7 mouse cellular contexts compared by ENCODE assay signal in the genomic region with DNA sequence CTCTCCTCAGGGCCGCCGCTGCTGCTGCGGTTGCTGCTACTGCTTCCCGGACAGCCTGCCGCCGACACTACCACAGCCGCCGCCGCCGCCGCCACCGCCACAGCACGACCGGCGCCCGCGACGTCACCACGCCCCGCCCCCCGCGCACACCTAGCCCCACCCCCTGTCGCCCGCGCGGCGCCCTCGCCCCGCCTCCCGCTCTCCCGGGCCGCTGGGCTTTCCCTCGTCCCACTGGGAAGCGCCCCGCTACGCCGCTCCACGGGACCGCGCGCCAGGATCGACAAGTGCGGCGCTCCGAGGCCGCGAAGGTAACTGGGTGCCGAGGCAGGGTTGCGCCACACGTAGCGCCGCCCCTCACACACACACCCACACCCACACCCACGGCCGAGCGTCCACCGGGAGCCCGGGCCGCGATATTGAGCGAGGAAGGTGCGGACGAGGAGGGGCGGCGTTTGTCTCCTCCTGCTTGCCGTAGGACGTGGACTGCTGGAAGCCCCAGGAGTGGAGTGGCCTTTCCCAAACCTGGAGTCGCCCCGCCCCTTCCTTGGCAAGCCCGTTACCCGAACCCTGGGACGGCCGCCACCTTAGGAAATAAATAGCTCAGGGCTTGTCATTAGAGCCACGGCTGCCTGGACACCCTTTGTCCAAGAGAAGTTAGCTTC. TPM values are rescaled to one million over a fixed set of nuclear protein-coding genes. Genes with fewer than 3 reads are reported as not detected.
DNase-seq lines count a peak whose midpoint lies in the region; ATAC-seq lines count a peak whose summit lies in the region.

Gene Erc1, minus strand, starts transcription at position 134 of the 662 bp plus-strand sequence.

- H3K9ac ChIP-seq in embryonic facial prominence, embryonic 11.5 days (replicated peaks; ENCODE audit: low read length): peak within 1 kb of the TSS; percentile 89
- H3K9ac ChIP-seq in midbrain, embryonic 13.5 days (replicated peaks): peak within 1 kb of the TSS; percentile 82

- ATAC-seq in embryonic facial prominence, embryonic 11.5 days (replicated peaks; ENCODE audit: insufficient number of reproducible peaks, low FRiP score, low TSS enrichment, low read depth): peak; percentile 92
- peak; percentile 94 for ATAC-seq in granulocyte monocyte progenitor cell, adult 5-6 weeks (replicated peaks; ENCODE audit: poor library complexity, severe bottlenecking)
- peak; percentile 96 for ATAC-seq in midbrain, embryonic 13.5 days

- H3K36me3 ChIP-seq in embryonic facial prominence, embryonic 11.5 days (replicated peaks; ENCODE audit: control insufficient read depth, insufficient read depth, low read depth, low read length): no peaks in the 10 kb centered on the region
- H3K36me3 ChIP-seq in limb, embryonic 10.5 days: no peaks in the 10 kb centered on the region
- H3K36me3 ChIP-seq in midbrain, embryonic 13.5 days: no peaks in the 10 kb centered on the region

- peak; percentile 98 for DNase-seq in adrenal gland, postnatal 14 days
- peak; percentile 96 for DNase-seq in embryonic facial prominence, embryonic 11.5 days (ENCODE audit: low spot score)
- peak; percentile 96 for DNase-seq in kidney, adult 11 months
- peak; percentile 98 for DNase-seq in limb, embryonic 10.5 days (ENCODE audit: low spot score)
- DNase-seq in spleen, adult 12 weeks (ENCODE audit: low spot score): peak; percentile 82

- WGBS in embryonic facial prominence, embryonic 11.5 days: under 1% methylated on average over 41 of the region's 73 CpGs
- WGBS in limb, embryonic 10.5 days: under 1% methylated on average over 57 of the region's 73 CpGs
- under 1% methylated on average over 61 of the region's 73 CpGs for WGBS in midbrain, embryonic 13.5 days

- H3K27me3 ChIP-seq in embryonic facial prominence, embryonic 11.5 days (ENCODE audit: control insufficient read depth, insufficient read depth, low read length): no peaks in the 10 kb centered on the region
- no peaks in the 10 kb centered on the region for H3K27me3 ChIP-seq in limb, embryonic 10.5 days (ENCODE audit: low read depth, poor library complexity, severe bottlenecking)
- no peaks in the 10 kb centered on the region for H3K27me3 ChIP-seq in midbrain, embryonic 13.5 days

- H3K27ac ChIP-seq in embryonic facial prominence, embryonic 11.5 days (replicated peaks; ENCODE audit: low read depth, low read length): peak within 1 kb of the TSS; percentile 94
- peak within 1 kb of the TSS; percentile 98 for H3K27ac ChIP-seq in limb, embryonic 10.5 days
- H3K27ac ChIP-seq in midbrain, embryonic 13.5 days: peak within 1 kb of the TSS; percentile 97

- no peaks in the 10 kb centered on the region for H3K9me3 ChIP-seq in embryonic facial prominence, embryonic 11.5 days (replicated peaks; ENCODE audit: control insufficient read depth, low read length)
- H3K9me3 ChIP-seq in limb, embryonic 10.5 days (replicated peaks): no peaks in the 10 kb centered on the region
- H3K9me3 ChIP-seq in midbrain, embryonic 13.5 days: no peaks in the 10 kb centered on the region

- H3K4me1 ChIP-seq in embryonic facial prominence, embryonic 11.5 days (ENCODE audit: control insufficient read depth, insufficient read depth, low read length): no peaks in the 10 kb centered on the region
- H3K4me1 ChIP-seq in limb, embryonic 10.5 days: peaks cover 18% of the 10 kb centered on the region
- peaks cover 25% of the 10 kb centered on the region for H3K4me1 ChIP-seq in midbrain, embryonic 13.5 days (replicated peaks)

- H3K4me3 ChIP-seq in embryonic facial prominence, embryonic 11.5 days (ENCODE audit: low read depth, low read length): peak within 1 kb of the TSS; percentile 74
- H3K4me3 ChIP-seq in limb, embryonic 10.5 days: peak within 1 kb of the TSS; percentile 91
- peak within 1 kb of the TSS; percentile 67 for H3K4me3 ChIP-seq in midbrain, embryonic 13.5 days (replicated peaks)

- H3K4me2 ChIP-seq in embryonic facial prominence, embryonic 11.5 days (ENCODE audit: low read depth, low read length): peak within 1 kb of the TSS; percentile 51
- H3K4me2 ChIP-seq in midbrain, embryonic 13.5 days (replicated peaks): peak within 1 kb of the TSS; percentile 72

RNA-seq across cellular contexts. Expression of gene Erc1, which starts in this region (rescaled TPM):
- 24.1 and 24.7 TPM in 2 replicates for total RNA-seq in adrenal gland, postnatal 14 days (2021)
- 27.6 and 28.2 TPM in 2 replicates for polyA plus RNA-seq in embryonic facial prominence, embryonic 11.5 days (2014; fragmentation: Nextera tagmentation; extraction: Ambion mirVana)
- 6.6 and 7.5 TPM in 2 replicates for total RNA-seq in granulocyte monocyte progenitor cell, adult 5-6 weeks (2014; fragmentation: Nextera tagmentation)
- total RNA-seq in granulocyte monocyte progenitor cell, adult 5-6 weeks (2017): 4.7 and 7.2 TPM in 2 replicates
- polyA plus RNA-seq in limb, embryonic 10.5 days (2016; fragmentation: Nextera tagmentation; extraction: Ambion mirVana): 23.3 and 27.7 TPM in 2 replicates
- 39.9 and 40.5 TPM in 2 replicates for polyA plus RNA-seq in midbrain, embryonic 13.5 days (2015; fragmentation: Nextera tagmentation; extraction: Ambion mirVana)

Comparison
In these comparisons a context has a peak if more than half of its experiments do, and no peak if none do; other contexts are left out.
1. Peak in every context shown above with its lines: DNase-seq, ATAC-seq, H3K4me3 ChIP-seq and H3K27ac ChIP-seq.